Mouse (Mus musculus): ENCODE results near the gene Anks1.

DNA sequence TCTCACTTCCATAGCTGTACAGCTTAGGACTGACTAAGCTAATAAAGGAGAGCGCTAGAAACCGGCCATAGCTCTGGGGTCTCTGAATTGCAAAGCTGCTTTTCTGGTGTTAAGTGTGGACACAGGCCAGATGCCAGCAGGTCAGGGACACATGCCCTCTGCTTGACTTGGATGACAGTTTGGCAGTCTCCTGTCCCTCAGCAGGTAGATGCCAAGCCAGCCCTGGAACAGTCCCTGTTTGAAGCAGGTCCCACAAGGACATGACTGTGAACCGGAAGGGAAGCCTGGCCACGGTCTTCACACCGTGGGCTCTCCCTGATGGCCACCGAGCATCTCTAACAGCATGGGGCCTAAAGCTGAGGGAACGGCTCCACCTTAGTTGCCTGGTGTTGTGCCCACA is 153.6 kb downstream of the Anks1 start:
- TF ChIP-seq CTCF (IDR thresholded peaks at IDR 0.05; ENCODE audit: low read depth, low read length) (no peak), TAL1 (conservative IDR thresholded peaks at IDR 0.05; ENCODE audit: low read depth, low read length) (no peak), GATA1 (IDR thresholded peaks at IDR 0.05; ENCODE audit: borderline replicate concordance, low read length) (no peak), POLR2AphosphoS5 (IDR thresholded peaks at IDR 0.05; ENCODE audit: insufficient replicate concordance, low read depth, low read length) (no peak), GATA2 (IDR thresholded peaks at IDR 0.05; ENCODE audit: borderline replicate concordance, low read depth, low read length) (no peak)
